Mouse (Mus musculus): ENCODE data around the gene Larp4b. TPM values are rescaled to one million over a fixed set of nuclear protein-coding genes. Genes with fewer than 3 reads are reported as not detected.

The Larp4b gene
- 100 to 1,000 TPM; 111 to 112 TPM for total RNA-seq (2023)

DNA sequence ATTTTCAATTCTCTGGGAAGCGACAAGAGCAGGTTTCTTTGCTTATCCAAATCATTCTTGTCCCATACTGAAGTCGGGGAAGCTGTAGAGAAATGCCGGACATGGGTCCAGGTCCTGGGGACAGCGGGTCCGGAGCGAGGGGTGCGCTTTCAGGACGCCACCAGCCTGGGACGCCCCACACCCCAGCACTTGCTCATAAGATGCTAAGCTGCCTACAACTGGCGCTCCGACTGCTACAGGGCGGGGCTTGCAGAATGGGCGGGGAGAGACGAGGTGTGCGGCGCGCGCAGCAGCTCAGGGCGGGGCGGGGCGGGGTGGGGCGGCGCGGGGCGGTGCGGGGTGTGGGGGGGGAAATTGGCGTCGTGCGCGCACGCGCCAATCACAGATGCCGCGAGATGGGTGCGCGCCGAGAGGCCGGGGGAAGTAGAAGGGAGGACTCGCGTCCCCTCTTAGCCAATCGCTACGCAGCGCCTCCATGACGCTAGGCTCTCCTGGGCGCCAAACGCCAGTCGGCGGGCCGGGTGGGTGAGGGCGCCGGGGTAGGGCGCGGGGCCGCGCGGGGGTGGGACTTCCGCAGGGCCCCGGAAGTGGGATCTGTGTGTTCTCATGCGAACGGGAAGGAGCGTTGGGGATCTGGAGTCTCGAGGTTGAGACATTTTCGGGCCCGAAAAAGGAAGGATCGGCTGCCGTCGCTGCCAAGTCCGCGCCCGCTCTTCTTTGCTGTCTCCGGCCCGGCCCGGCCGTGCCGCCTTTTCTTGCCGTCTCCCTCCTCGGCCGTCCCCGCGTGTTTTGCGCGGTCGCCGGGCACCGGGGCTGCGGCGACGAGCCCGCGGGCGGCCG, at the start of gene Larp4b:
Larp4b (plus strand) TSS at position 566 of the 840 bp plus-strand sequence.

Other genes starting within 250 kb of the Larp4b start
- gene Wdr37, start 222.0 kb upstream of the Larp4b start, total RNA-seq (2023): 10 to 100 TPM; 43.3 to 44.0 TPM
- 10 to 100 TPM; 10.1 to 12.6 TPM for gene Idi1, start 208.4 kb upstream of the Larp4b start, total RNA-seq (2023)
- not detected for gene Gm9745, start 145.7 kb upstream of the Larp4b start, total RNA-seq (2023)
- gene Idi2, start 141.0 kb upstream of the Larp4b start, total RNA-seq (2023): not detected
- 10 to 100 TPM; 20.4 to 25.1 TPM for gene Gtpbp4, start 97.8 kb upstream of the Larp4b start, total RNA-seq (2023)
- 1 to 10 TPM in 1 of 2 experiments, under 1 TPM in 1; 0.76 to 1.1 TPM for gene Dip2c, start 182.6 kb downstream of the Larp4b start, total RNA-seq (2023)

All from neutrophil, adult 59 days (primary cell).